Mouse (Mus musculus) megakaryocyte progenitor cell, adult 5-6 weeks (primary cell): ENCODE measurements around the gene Capn2. TPM values are rescaled to one million over a fixed set of nuclear protein-coding genes. Genes with fewer than 3 reads are reported as not detected.

Source experiments
- ATAC-seq: replicated peaks from 2 replicates; pipeline ENCODE4 v1.8.0; 2016; ENCODE audit warnings: mild to moderate bottlenecking, moderate TSS enrichment, inconsistent platforms; ENCODE audit not compliant: poor library complexity
- total RNA-seq, 2 experiments: library from RNA; stranded (forward) in 1 of 2; stranded (reverse) in 1 of 2; fragments of 157-497, 149-512 nt in 1 of 2; fragments of 200-1000 nt in 1 of 2; gene quantifications; 2 replicates each; pipeline versions ENCODE4 v1.2.3 to v1.2.4; 2015 to 2017

The Capn2 gene
- total RNA-seq, 2 experiments from 2014 or later = 4.1 to 8.7 TPM

GRCm38 (mm10) chr1:182527261-182527766 is 9.9 kb upstream of the Capn2 start:
- no peak for ATAC-seq

GRCm38 (mm10) chr1:182525601-182526000 is 8.2 kb upstream of the Capn2 start:
- no peak for ATAC-seq

GRCm38 (mm10) chr1:182523692-182524091 is 6.3 kb upstream of the Capn2 start:
- ATAC-seq = no peak

GRCm38 (mm10) chr1:182522961-182523360 is 5.6 kb upstream of the Capn2 start:
- no peak for ATAC-seq

GRCm38 (mm10) chr1:182520938-182521500 is 3.6 kb upstream of the Capn2 start:
- no peak for ATAC-seq

GRCm38 (mm10) chr1:182520091-182520937 is 2.9 kb upstream of the Capn2 start:
- peak; percentile 37 for ATAC-seq

- ATAC-seq = no peak
These were observed 1.9 kb upstream of the Capn2 start for GRCm38 (mm10) chr1:182519341-182519740.

GRCm38 (mm10) chr1:182518811-182519210 is 1.4 kb upstream of the Capn2 start:
- ATAC-seq = no peak

- no peak for ATAC-seq
These were observed 804 bp upstream of the Capn2 start for GRCm38 (mm10) chr1:182518143-182518680.

- no peak for ATAC-seq
These were observed 236 bp upstream of the Capn2 start for GRCm38 (mm10) chr1:182517677-182518011.

- ATAC-seq = no peak
These were observed 2.4 kb downstream of the Capn2 start for GRCm38 (mm10) chr1:182514803-182515590.

GRCm38 (mm10) chr1:182513714-182514113 is 3.7 kb downstream of the Capn2 start:
- ATAC-seq = no peak

- peak; percentile 11; the same call in 1 of the 2 replicates for ATAC-seq
These were observed 4.5 kb downstream of the Capn2 start for GRCm38 (mm10) chr1:182512901-182513410.

- no peak for ATAC-seq
These were observed 5.6 kb downstream of the Capn2 start for GRCm38 (mm10) chr1:182511778-182512177.

- no peak for ATAC-seq
These were observed 6.3 kb downstream of the Capn2 start for GRCm38 (mm10) chr1:182511073-182511472.

GRCm38 (mm10) chr1:182509110-182509797 is 8.2 kb downstream of the Capn2 start:
- ATAC-seq = no peak

- peak; percentile 55 for ATAC-seq
These were observed 11.0 kb downstream of the Capn2 start for GRCm38 (mm10) chr1:182506229-182506986.

GRCm38 (mm10) chr1:182505291-182505690 is 12.1 kb downstream of the Capn2 start:
- no peak for ATAC-seq

- ATAC-seq = peak; percentile 78
These were observed 13.2 kb downstream of the Capn2 start for GRCm38 (mm10) chr1:182504223-182504622.
